Mouse (Mus musculus): ENCODE measurements around the gene Dnaja4.
"Not testable (repeated sequence)": the region's sequence is repeated elsewhere in the genome, so short reads cannot be mapped to it uniquely, and the experiment has no call there.

Dnaja4 gene

GRCm38 (mm10) chr9:54691241-54691805 is 7.3 kb upstream of the Dnaja4 start:
- in situ Hi-C loops (cut with MboI; ENCODE audit: low pct_unique_long_range_greater_than_20kb in 1 of 2, low sequenced_read_pairs in 2 of 2, unreplicated experiment in 1 of 2), result not testable (repeated sequence)

GRCm38 (mm10) chr9:54699087-54699344 is 343 bp downstream of the Dnaja4 start:
- in situ Hi-C loops (cut with MboI; ENCODE audit: low pct_unique_long_range_greater_than_20kb in 1 of 2, low sequenced_read_pairs in 2 of 2, unreplicated experiment in 1 of 2), result no loop called here

- in situ Hi-C loops (cut with MboI; ENCODE audit: low pct_unique_long_range_greater_than_20kb in 1 of 2, low sequenced_read_pairs in 2 of 2, unreplicated experiment in 1 of 2), result no loop called here
Observed at GRCm38 (mm10) chr9:54699345-54700173, 886 bp downstream of the Dnaja4 start.

GRCm38 (mm10) chr9:54700174-54700475 is 1.5 kb downstream of the Dnaja4 start:
- in situ Hi-C loops (cut with MboI; ENCODE audit: low pct_unique_long_range_greater_than_20kb in 1 of 2, low sequenced_read_pairs in 2 of 2, unreplicated experiment in 1 of 2), result no loop called here

- in situ Hi-C loops (cut with MboI; ENCODE audit: low pct_unique_long_range_greater_than_20kb in 1 of 2, low sequenced_read_pairs in 2 of 2, unreplicated experiment in 1 of 2), result no loop called here
Observed at GRCm38 (mm10) chr9:54700746-54701145, 2.1 kb downstream of the Dnaja4 start.

GRCm38 (mm10) chr9:54702581-54702980 is 3.9 kb downstream of the Dnaja4 start:
- in situ Hi-C loops (cut with MboI; ENCODE audit: low pct_unique_long_range_greater_than_20kb in 1 of 2, low sequenced_read_pairs in 2 of 2, unreplicated experiment in 1 of 2), result no loop called here

GRCm38 (mm10) chr9:54704361-54704760 is 5.7 kb downstream of the Dnaja4 start:
- in situ Hi-C loops (cut with MboI; ENCODE audit: low pct_unique_long_range_greater_than_20kb in 1 of 2, low sequenced_read_pairs in 2 of 2, unreplicated experiment in 1 of 2), result no loop called here

- in situ Hi-C loops (cut with MboI; ENCODE audit: low pct_unique_long_range_greater_than_20kb in 1 of 2, low sequenced_read_pairs in 2 of 2, unreplicated experiment in 1 of 2), result no loop called here
Observed at GRCm38 (mm10) chr9:54705561-54705960, 6.9 kb downstream of the Dnaja4 start.

GRCm38 (mm10) chr9:54707288-54707999 is 8.8 kb downstream of the Dnaja4 start:
- in situ Hi-C loops (cut with MboI; ENCODE audit: low pct_unique_long_range_greater_than_20kb in 1 of 2, low sequenced_read_pairs in 2 of 2, unreplicated experiment in 1 of 2), result no loop called here

GRCm38 (mm10) chr9:54708085-54708484 is 9.4 kb downstream of the Dnaja4 start:
- in situ Hi-C loops (cut with MboI; ENCODE audit: low pct_unique_long_range_greater_than_20kb in 1 of 2, low sequenced_read_pairs in 2 of 2, unreplicated experiment in 1 of 2), result no loop called here

- in situ Hi-C loops (cut with MboI; ENCODE audit: low pct_unique_long_range_greater_than_20kb in 1 of 2, low sequenced_read_pairs in 2 of 2, unreplicated experiment in 1 of 2), result no loop called here
Observed at GRCm38 (mm10) chr9:54715776-54716175, 17.1 kb downstream of the Dnaja4 start.

- in situ Hi-C loops (cut with MboI; ENCODE audit: low pct_unique_long_range_greater_than_20kb in 1 of 2, low sequenced_read_pairs in 2 of 2, unreplicated experiment in 1 of 2), result no loop called here
Observed at GRCm38 (mm10) chr9:54717527-54717926, 18.9 kb downstream of the Dnaja4 start.

- in situ Hi-C loops (cut with MboI; ENCODE audit: low pct_unique_long_range_greater_than_20kb in 1 of 2, low sequenced_read_pairs in 2 of 2, unreplicated experiment in 1 of 2), result no loop called here
Observed at GRCm38 (mm10) chr9:54722156-54722555, 23.5 kb downstream of the Dnaja4 start.

- in situ Hi-C loops (cut with MboI; ENCODE audit: low pct_unique_long_range_greater_than_20kb in 1 of 2, low sequenced_read_pairs in 2 of 2, unreplicated experiment in 1 of 2), result no loop called here
Observed at GRCm38 (mm10) chr9:54722596-54722995, 23.9 kb downstream of the Dnaja4 start.

GRCm38 (mm10) chr9:54726315-54726714 is 27.6 kb downstream of the Dnaja4 start:
- in situ Hi-C loops (cut with MboI; ENCODE audit: low pct_unique_long_range_greater_than_20kb in 1 of 2, low sequenced_read_pairs in 2 of 2, unreplicated experiment in 1 of 2), result no loop called here

GRCm38 (mm10) chr9:54732122-54732521 is 33.4 kb downstream of the Dnaja4 start:
- in situ Hi-C loops (cut with MboI; ENCODE audit: low pct_unique_long_range_greater_than_20kb in 1 of 2, low sequenced_read_pairs in 2 of 2, unreplicated experiment in 1 of 2), result no loop called here

- in situ Hi-C loops (cut with MboI; ENCODE audit: low pct_unique_long_range_greater_than_20kb in 1 of 2, low sequenced_read_pairs in 2 of 2, unreplicated experiment in 1 of 2), result no loop called here
Observed at GRCm38 (mm10) chr9:54733921-54734638, 35.4 kb downstream of the Dnaja4 start, which contains the start of gene Wdr61. Wdr61 (minus strand) TSS chr9:54734519.

GRCm38 (mm10) chr9:54734639-54735252 is 36.1 kb downstream of the Dnaja4 start:
- in situ Hi-C loops (cut with MboI; ENCODE audit: low pct_unique_long_range_greater_than_20kb in 1 of 2, low sequenced_read_pairs in 2 of 2, unreplicated experiment in 1 of 2), result loop anchor here in 1 of 2 experiments (5.0 kb wide), 1 partner anchor 93 kb away; no protein-coding TSS in a partner anchor

- in situ Hi-C loops (cut with MboI; ENCODE audit: low pct_unique_long_range_greater_than_20kb in 1 of 2, low sequenced_read_pairs in 2 of 2, unreplicated experiment in 1 of 2), result loop anchor here in 1 of 2 experiments (5.0 kb wide), 1 partner anchor 91 kb away; no protein-coding TSS in a partner anchor
Observed at GRCm38 (mm10) chr9:54736284-54736701, 37.6 kb downstream of the Dnaja4 start.
